Mouse (Mus musculus) effector memory CD4-positive, alpha-beta T cell, adult 5 months (primary cell): ENCODE results near the gene Defb36. TPM values are rescaled to one million over a fixed set of nuclear protein-coding genes. Genes with fewer than 3 reads are reported as not detected.

ENCODE experiments used
- polyA plus RNA-seq: library from polyadenylated mRNA; unstranded; fragments of 100-300 nt; shearing (Covaris generic); gene quantifications from one replicate; pipeline ENCODE4 v1.2.1, GENCODE M21; 2017

Defb36 gene
- not detected for polyA plus RNA-seq

DNA sequence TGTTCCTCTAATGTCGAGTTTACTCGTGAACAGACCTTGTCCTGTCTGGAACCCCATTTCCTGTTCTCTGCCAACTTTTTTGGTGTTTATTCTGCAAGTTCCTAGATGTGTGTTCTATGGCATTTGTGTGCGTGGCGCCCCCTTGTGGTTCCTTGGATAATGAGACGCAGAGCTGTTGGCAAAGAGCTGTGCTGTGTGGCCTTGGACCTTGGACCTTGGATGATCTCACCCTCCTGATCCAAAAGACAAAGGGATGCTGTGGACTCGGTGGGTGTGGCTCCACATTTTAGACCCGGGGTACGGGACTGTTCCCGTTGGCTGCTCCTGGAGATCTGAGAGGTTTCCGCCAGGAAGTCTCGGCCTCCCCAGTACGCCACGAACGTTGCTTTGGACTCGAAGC is at the start of gene Defb36:
Gene Defb36, plus strand, starts transcription at position 271 of the 400 bp plus-strand sequence.

DNA sequence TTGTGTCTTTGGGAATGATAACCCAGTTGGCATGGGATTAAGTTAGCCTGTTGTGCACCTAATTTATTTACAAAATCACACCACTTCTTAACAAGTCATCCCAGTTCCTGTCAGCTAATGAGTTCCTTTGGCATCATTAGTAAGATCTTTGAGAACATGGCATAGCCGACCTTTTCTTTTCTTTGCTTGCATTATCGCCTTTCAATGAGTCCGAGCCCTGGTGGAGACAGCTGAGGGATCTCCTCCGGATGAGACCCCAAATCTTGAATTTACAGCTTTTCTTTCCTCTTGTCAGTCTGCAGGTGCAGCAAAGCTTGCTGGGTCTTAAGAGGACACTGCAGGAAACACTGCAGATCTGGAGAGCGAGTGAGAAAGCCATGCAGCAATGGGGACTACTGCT is 35.1 kb upstream of the Defb36 start, which contains the start of gene Gm17416:
Gene Gm17416, plus strand, starts transcription at position 301 of the 400 bp plus-strand sequence.

DNA sequence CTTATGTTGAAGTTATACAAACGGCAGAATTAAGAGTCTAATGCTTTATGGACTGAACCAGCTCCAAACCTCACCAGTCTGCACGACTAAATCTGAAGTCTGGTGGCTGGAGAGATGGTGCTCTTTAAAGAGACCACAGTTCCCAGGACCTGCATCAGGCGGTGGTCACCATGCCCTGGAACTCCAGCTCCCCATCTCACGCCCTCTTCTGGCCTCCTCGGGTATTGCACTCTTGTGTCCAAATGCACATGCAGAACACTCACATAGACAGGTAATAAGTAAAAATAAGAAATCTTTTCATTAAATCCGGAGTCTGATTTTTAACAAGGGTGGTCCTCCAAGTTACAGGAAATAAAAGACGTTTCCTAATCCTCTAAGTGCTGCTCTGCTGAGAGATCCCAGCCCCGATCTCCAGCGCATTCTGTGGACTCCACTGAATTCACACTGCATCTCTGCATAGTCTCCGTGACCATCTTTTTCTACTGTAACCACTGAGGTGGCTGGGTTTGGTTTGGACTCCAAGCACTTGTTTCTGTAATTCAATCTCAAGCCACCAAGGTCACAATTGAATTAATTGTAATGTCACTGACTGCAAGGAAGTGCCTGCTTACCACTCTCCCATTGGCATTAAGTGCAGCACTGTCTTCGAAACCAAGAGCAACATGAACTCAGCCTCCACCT is 31.9 kb upstream of the Defb36 start, which contains the start of gene Defb21:
Gene Defb21, plus strand, starts transcription at position 631 of the 681 bp plus-strand sequence.

DNA sequence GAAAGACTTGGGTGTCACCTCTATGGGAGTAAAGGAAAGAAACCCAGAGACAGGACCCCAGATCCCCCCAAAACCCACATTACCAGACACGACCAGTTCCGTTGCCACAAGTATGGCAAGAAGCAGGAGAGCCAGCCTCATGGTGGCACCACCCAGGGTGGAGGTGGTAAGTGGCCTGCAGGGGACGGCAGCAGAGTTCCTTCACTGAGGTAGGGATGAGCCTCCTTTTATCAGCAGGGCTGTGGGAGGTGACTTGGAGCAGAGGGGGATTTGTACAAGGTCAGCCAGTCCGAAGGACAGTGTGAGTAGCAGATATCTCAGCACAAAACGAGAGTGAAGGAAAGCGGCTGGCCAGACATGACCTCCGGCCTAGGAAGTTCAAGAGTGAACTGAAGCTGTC is 24.0 kb upstream of the Defb36 start, which contains the start of gene Defb19:
Gene Defb19, minus strand, starts transcription at position 206 of the 400 bp plus-strand sequence.

DNA sequence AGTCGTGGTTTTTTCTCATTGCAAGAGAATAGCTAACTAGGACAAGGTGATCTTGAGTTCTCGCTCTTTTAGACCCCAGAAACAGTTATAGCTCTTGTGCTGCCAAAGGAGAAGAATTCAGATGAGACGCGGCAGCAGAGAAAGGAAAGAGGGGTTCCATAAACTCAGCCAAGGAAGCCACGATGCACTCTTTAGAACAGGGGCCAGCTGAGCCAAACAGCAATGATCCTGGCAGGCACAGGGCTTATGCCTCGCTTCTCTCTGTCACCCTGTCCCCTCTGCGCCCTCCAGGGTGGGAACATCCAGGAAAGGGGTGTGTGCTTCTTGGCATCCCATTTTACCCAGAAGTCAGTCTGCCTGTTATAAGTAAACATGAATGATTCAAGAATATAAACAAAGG is 4.8 kb upstream of the Defb36 start, which contains the start of gene Defb45:
Gene Defb45, minus strand, starts transcription at position 101 of the 400 bp plus-strand sequence.

GRCm38 (mm10) chr2:152622953-152623352 is 18.8 kb downstream of the Defb36 start, which contains the start of gene Defb25:
TSS of gene Defb25 (minus strand) at chr2:152623053.

DNA sequence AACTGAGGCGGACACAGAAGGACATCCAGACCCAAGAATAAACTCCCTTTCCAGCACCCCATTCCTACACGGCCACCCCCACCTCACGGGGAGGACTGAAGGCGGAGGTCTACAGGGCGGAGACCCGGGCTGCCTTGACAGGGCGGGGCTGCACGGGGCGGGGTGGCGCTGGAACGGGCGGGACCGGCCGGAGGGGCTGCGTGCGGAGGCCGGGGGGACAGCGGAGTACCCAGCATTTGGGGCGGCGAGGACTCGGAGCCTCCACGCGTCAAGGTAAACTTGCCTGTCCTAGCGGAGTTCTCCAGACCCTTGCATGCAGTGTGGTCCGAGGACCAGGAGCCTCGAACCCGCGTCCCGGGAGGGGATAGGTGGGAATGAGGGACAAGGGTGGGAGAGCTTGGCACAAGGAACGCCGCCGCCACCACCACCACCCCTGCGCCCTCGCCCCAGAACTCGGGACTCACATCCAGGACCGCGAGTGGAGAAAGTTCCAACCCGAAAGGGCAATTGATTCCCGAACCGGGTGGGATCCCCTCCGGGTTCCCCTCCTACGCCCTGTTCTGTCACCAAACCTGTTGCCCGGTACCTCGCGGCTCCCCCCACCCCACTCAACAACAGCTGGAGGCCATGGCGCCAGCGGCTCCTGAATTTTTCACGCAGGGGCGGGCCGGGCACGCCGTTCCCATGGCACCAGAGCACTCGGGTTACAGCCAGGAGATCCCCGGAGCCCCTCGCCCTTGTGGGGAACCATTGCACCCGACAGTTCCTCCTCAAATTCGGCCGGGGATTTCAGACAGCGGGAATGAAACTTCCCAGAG is 22.9 kb downstream of the Defb36 start, which contains the start of gene Rem1:
Gene Rem1, plus strand, starts transcription at position 178 of the 818 bp plus-strand sequence.

Other genes with a start within 250 kb of the Defb36 start
- not detected for gene Nrsn2, start 227.7 kb upstream of the Defb36 start, polyA plus RNA-seq
- gene Sox12, start 206.3 kb upstream of the Defb36 start, polyA plus RNA-seq, result 0.20 TPM
- gene Zcchc3, start 189.3 kb upstream of the Defb36 start, polyA plus RNA-seq, result 0.67 TPM
- gene 6820408C15Rik, start 188.7 kb upstream of the Defb36 start, polyA plus RNA-seq, result not detected
- not detected for gene Defb23, start 139.7 kb upstream of the Defb36 start, polyA plus RNA-seq
- gene Defb20, start 127.3 kb upstream of the Defb36 start, polyA plus RNA-seq, result not detected
- not detected for gene Defb22, start 114.2 kb upstream of the Defb36 start, polyA plus RNA-seq
- not detected for gene Defb26, start 92.6 kb upstream of the Defb36 start, polyA plus RNA-seq
- not detected for gene Defb28, start 86.1 kb upstream of the Defb36 start, polyA plus RNA-seq
- gene Defb29, start 64.2 kb upstream of the Defb36 start, polyA plus RNA-seq, result not detected
- gene Gm17416, start 35.0 kb upstream of the Defb36 start, polyA plus RNA-seq, result not detected
- gene Defb21, start 31.6 kb upstream of the Defb36 start, polyA plus RNA-seq, result not detected
- gene Defb19, start 24.0 kb upstream of the Defb36 start, polyA plus RNA-seq, result not detected
- not detected for gene Defb45, start 4.9 kb upstream of the Defb36 start, polyA plus RNA-seq
- gene Defb25, start 18.7 kb downstream of the Defb36 start, polyA plus RNA-seq, result not detected
- gene Rem1, start 22.6 kb downstream of the Defb36 start, polyA plus RNA-seq, result not detected
- gene H13, start 65.1 kb downstream of the Defb36 start, polyA plus RNA-seq, result 169 TPM
- 4.3 TPM for gene Mcts2, start 82.7 kb downstream of the Defb36 start, polyA plus RNA-seq
- 1.1 TPM for gene Id1, start 131.9 kb downstream of the Defb36 start, polyA plus RNA-seq
- not detected for gene Cox4i2, start 149.8 kb downstream of the Defb36 start, polyA plus RNA-seq
- gene Bcl2l1, start 227.4 kb downstream of the Defb36 start, polyA plus RNA-seq, result 68.9 TPM
- gene Tpx2, start 243.6 kb downstream of the Defb36 start, polyA plus RNA-seq, result 0.49 TPM